Mouse (Mus musculus) cortical plate, adult 2 months (tissue): Measurements from ENCODE around the gene Atrx. TPM values are rescaled to one million over a fixed set of nuclear protein-coding genes. Genes with fewer than 3 reads are reported as not detected.
"Not testable (repeated sequence)": the region's sequence is repeated elsewhere in the genome, so short reads cannot be mapped to it uniquely, and the experiment has no call there.

Experiments used
- H3K27ac ChIP-seq: fragments of 200-500 bp; 2 replicates; pipeline ENCODE4 v1.5.1; 2012; ENCODE audit warnings: low read length, control low read depth, inconsistent platforms; ENCODE audit not compliant: insufficient read depth
- H3K4me1 ChIP-seq: fragments of 200-500 bp; 2 replicates; pipeline ENCODE4 v1.6.1; 2011; ENCODE audit warnings: low read length; ENCODE audit not compliant: control insufficient read depth, insufficient read depth
- H3K4me3 ChIP-seq: fragments of 200-500 bp; 2 replicates; pipeline ENCODE4 v1.5.1; 2011; ENCODE audit warnings: mild to moderate bottlenecking, low read length, control low read depth; ENCODE audit not compliant: insufficient read depth
- CTCF ChIP-seq: fragments of 200-500 bp; IDR thresholded peaks from 2 replicates; pipeline ENCODE4 v1.5.1; 2011; ENCODE audit warnings: mild to moderate bottlenecking, control low read depth, low read length; ENCODE audit not compliant: insufficient read depth; ENCODE audit errors: extremely low read depth
- POLR2A ChIP-seq: fragments of 200-500 bp; IDR thresholded peaks from 2 replicates; pipeline ENCODE4 v1.6.1; 2011; ENCODE audit warnings: mild to moderate bottlenecking, low read length, control low read depth; ENCODE audit not compliant: insufficient read depth; ENCODE audit errors: extremely low read depth
- polyA plus RNA-seq: library from polyadenylated mRNA; depleted of rRNA; stranded (reverse); fragments of >200 nt; gene quantifications from 2 replicates; pipeline ENCODE4 v1.2.3, GENCODE M21; 2012

Atrx gene
- polyA plus RNA-seq, 1 experiment: 58.4 TPM

- H3K4me1 ChIP-seq: peaks cover 7% of the 10 kb centered on the region
- TF ChIP-seq POLR2A: no peak
- no peak for TF ChIP-seq CTCF
- H3K27ac ChIP-seq: no peak overlapping the region; the same call in 1 of the 2 replicates
- H3K4me3 ChIP-seq: peak overlapping the region; percentile 10; the same call in 1 of the 2 replicates
Observed at GRCm38 (mm10) chrX:105926121-105926735, 3.0 kb downstream of the Atrx start.

GRCm38 (mm10) chrX:105924326-105925070, 4.7 kb downstream of the Atrx start:
- Histone ChIP-seq H3K27ac (no peak overlapping the region), H3K4me3 (no peak overlapping the region), H3K4me1 (peaks cover 7% of the 10 kb centered on the region)
- TF ChIP-seq CTCF: no peak
- no peak for TF ChIP-seq POLR2A

GRCm38 (mm10) chrX:105923896-105924295, 5.3 kb downstream of the Atrx start:
- H3K27ac ChIP-seq: no peak overlapping the region
- H3K4me1 ChIP-seq: peaks cover 7% of the 10 kb centered on the region
- no peak overlapping the region for H3K4me3 ChIP-seq
- TF ChIP-seq CTCF (no peak), POLR2A (no peak)

DNA sequence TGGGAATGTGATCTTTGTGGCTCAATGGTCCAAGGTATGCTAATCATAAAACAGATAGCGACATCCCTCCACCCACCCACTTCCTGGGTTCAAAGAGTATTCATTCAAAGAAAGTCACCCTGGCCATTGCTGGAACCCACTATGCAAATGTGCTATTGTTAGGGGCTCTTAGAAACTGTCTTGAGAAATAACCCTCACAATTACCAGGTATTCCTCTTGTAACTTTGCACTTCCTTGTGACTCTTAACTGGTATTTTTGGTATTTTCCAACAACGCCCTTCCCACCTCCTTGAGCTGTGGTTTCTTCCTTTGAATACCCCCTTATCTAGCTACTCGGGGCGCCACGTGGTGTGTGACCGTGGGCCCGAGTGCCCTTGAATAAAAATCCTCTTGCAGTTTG, 6.2 kb downstream of the Atrx start:
- H3K27ac ChIP-seq, H3K4me1 ChIP-seq, H3K4me3 ChIP-seq: not testable (repeated sequence)

DNA sequence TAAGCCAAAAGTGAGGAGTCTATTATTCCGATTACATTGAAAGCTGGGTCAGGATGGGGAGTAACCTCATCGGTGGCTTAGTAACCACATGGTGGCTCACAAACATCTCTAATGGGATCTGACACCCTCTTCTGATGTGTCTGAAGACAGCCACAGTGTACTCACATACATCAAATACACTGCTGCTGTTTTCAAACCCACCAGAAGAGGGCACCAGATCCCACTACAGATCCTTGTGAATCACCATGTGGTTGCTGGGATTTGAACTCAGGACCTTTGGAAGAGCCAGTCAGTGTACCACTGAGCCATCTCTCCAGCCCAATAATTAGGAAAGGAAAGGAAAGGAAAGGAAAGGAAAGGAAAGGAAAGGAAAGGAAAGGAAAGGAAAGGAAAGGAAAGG, 7.8 kb downstream of the Atrx start:
- Histone ChIP-seq H3K27ac (no peak overlapping the region), H3K4me1 (peaks cover 3% of the 10 kb centered on the region; the same call in 1 of the 2 replicates), H3K4me3 (no peak overlapping the region)
- TF ChIP-seq CTCF (peak; percentile 11; the same call in 1 of the 2 replicates), POLR2A (no peak)

DNA sequence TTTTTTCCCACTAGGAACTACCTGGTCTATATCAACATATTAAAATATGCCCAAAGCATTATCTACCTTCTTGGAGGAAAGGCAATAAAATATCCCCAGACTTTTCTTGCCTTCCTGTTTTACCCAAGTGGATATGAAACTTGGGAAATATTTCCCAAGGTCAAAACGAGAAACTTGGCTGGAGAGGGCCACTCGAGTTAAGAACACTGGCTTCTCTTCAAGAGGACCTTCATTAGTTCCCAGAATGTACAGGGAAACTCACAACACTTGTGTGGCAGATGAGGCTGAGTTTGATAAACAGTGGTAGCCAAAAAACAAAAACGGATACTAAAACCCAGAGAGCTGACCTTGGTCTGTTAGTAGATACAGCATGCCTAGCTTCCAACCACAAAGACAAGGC, 17.5 kb downstream of the Atrx start:
- H3K27ac ChIP-seq: no peak overlapping the region
- no peak overlapping the region for H3K4me3 ChIP-seq
- TF ChIP-seq POLR2A (no peak), CTCF (no peak)
- H3K4me1 ChIP-seq: no peaks in the 10 kb centered on the region

DNA sequence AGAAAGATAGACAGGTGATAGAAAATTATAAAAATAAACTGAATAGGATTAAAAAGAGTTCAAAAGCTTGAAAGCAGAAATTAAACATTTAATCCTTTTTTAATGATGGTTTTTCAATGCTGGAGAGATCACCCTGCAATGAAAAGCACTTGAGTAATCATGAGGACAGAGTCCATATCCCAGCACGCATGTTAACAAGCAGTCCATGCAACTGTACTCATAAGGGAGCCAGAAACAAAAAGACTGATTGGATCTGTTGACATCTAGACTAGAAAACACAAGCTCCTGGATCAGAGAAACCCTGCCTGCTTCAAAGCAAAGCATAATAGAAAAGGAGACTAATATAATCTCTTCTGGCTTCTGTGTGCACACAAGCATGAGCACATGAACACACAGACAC, 27.6 kb downstream of the Atrx start:
- H3K4me1 ChIP-seq: no peaks in the 10 kb centered on the region; the same call in 1 of the 2 replicates
- no peak overlapping the region for H3K4me3 ChIP-seq
- no peak overlapping the region for H3K27ac ChIP-seq
- TF ChIP-seq POLR2A (no peak), CTCF (no peak)

DNA sequence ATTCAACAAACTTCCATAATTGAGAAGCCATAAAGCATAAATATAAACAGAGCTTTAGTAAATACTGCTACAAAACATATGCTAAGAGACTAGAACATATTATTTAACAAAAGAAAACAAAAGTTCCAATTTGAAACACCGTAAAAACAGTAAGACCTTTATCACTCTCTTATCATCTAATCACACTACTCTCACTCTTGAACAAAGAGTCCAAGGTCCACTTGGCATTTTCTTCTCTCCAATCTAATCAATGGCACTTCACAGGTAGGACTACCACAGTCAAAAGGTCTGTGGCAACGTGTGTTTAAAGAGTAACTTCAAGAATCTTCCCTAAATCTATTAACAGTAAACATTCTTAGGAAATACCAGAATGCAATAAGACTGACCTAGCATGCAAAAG, 42.3 kb downstream of the Atrx start:
- no peak overlapping the region for H3K27ac ChIP-seq
- TF ChIP-seq CTCF: no peak
- no peak for TF ChIP-seq POLR2A
- H3K4me3 ChIP-seq: no peak overlapping the region
- no peaks in the 10 kb centered on the region for H3K4me1 ChIP-seq

DNA sequence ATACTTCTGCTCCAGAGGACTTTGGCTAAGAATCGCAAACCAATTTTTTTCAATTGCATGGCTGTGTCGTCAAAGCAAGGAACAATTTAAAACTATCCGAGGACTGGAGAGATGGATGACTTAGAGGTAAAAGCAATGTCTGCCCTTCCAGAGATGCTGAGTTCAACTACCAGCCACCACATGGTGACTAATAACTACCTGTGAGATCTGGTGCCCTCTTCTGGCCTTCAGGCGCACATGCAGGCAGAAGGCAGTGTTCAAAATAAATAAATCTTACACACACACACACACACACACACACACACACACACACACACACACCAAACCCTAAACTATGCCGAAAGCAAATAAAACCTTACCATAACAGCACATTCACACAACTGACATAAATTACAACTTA, 64.8 kb downstream of the Atrx start:
- Histone ChIP-seq H3K4me3 (no peak overlapping the region), H3K27ac (no peak overlapping the region), H3K4me1 (no peaks in the 10 kb centered on the region)
- TF ChIP-seq POLR2A (no peak), CTCF (peak; percentile 30; the same call in 1 of the 2 replicates)

DNA sequence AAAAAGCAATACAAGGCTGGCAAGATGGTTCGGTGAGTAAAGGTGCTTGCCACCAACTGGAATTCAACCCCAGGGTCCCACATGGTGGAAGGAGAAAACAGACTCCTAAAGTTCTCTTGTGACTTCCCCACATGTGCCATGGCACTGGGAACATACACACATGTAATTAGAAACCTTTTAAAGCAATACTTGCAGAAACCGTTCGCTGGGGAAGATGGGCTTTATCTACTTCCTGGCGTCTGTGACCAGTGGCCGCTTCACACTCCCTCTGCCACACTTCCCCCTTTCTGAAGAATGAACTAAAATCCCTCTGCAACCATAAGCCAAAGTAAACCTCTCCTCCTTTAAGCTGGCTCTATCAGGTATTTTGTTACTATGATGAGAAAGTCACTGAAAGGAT, 104.7 kb downstream of the Atrx start:
- Histone ChIP-seq H3K4me3 (no peak overlapping the region), H3K27ac (no peak overlapping the region), H3K4me1 (no peaks in the 10 kb centered on the region)
- TF ChIP-seq POLR2A: no peak
- TF ChIP-seq CTCF: no peak
